Mouse (Mus musculus) macrophage (primary cell): ENCODE results near the gene Vmp1. TPM values are rescaled to one million over a fixed set of nuclear protein-coding genes. Genes with fewer than 3 reads are reported as not detected.

Experiments
- H3K27ac ChIP-seq: fragments of 350-480 bp; formaldehyde crosslinking; 2 replicates; pipeline ENCODE4 v1.9.0; 2021
- H3K36me3 ChIP-seq: fragments of 350-480 bp; formaldehyde crosslinking; 2 replicates; pipeline ENCODE4 v1.9.0; 2021; ENCODE audit errors: inconsistent target
- H3K4me3 ChIP-seq: fragments of 350-480 bp; formaldehyde crosslinking; 2 replicates; pipeline ENCODE4 v1.9.0; 2021; ENCODE audit errors: inconsistent target
- H3K79me2 ChIP-seq: fragments of 350-480 bp; formaldehyde crosslinking; 2 replicates; pipeline ENCODE4 v1.9.0; 2021; ENCODE audit errors: inconsistent target
- WGBS: methylation state at CpG from one replicate; pipeline ENCODE4 v1.1.7; 2026; ENCODE audit warnings: inconsistent platforms; ENCODE audit not compliant: missing documents; 5-methylcytosine and 5-hydroxymethylcytosine counted together
- polyA plus RNA-seq: library from polyadenylated mRNA; stranded (reverse); fragments of 250-400 nt; gene quantifications from 3 replicates; pipeline ENCODE4 v1.2.4, GENCODE M21; 2018; ENCODE audit warnings: inconsistent platforms

Gene Vmp1
- polyA plus RNA-seq, 1 experiment from 2014 or later: 100 TPM

GRCm38 (mm10) chr11:86585598-86585984 is 98.0 kb downstream of the Vmp1 start:
- Histone ChIP-seq H3K27ac (peak overlapping the region; percentile 99), H3K36me3 (no peaks in the 10 kb centered on the region), H3K79me2 (peaks cover 53% of the 10 kb centered on the region), H3K4me3 (peak overlapping the region; percentile 97)
- WGBS: 0% methylated on average over 2 of the region's 3 CpGs

GRCm38 (mm10) chr11:86584898-86585597 is 98.6 kb downstream of the Vmp1 start:
- 7% methylated on average over 6 of the region's 7 CpGs for WGBS
- H3K4me3 ChIP-seq: peak overlapping the region; percentile 97
- H3K27ac ChIP-seq: peak overlapping the region; percentile 99
- peaks cover 53% of the 10 kb centered on the region for H3K79me2 ChIP-seq
- no peaks in the 10 kb centered on the region for H3K36me3 ChIP-seq

- peak overlapping the region; percentile 99 for H3K27ac ChIP-seq
- peak overlapping the region; percentile 97 for H3K4me3 ChIP-seq
- no peaks in the 10 kb centered on the region for H3K36me3 ChIP-seq
- peaks cover 53% of the 10 kb centered on the region for H3K79me2 ChIP-seq
- WGBS: 16% methylated on average over 14 of the region's 14 CpGs
Observed at GRCm38 (mm10) chr11:86583990-86584897, 99.4 kb downstream of the Vmp1 start.

- WGBS: 72% methylated on average over 3 of the region's 3 CpGs
- H3K27ac ChIP-seq: peak overlapping the region; percentile 99
- H3K4me3 ChIP-seq: peak overlapping the region; percentile 97
Observed at GRCm38 (mm10) chr11:86583313-86583825, 100.3 kb downstream of the Vmp1 start.

GRCm38 (mm10) chr11:86582543-86583260 is 100.9 kb downstream of the Vmp1 start:
- 62% methylated on average over 7 of the region's 7 CpGs for WGBS
- Histone ChIP-seq H3K27ac (peak overlapping the region; percentile 99), H3K36me3 (no peaks in the 10 kb centered on the region), H3K79me2 (peaks cover 42% of the 10 kb centered on the region), H3K4me3 (peak overlapping the region; percentile 97)

More at GRCm38 (mm10) chr11:86583313-86583825, 100.3 kb downstream of the Vmp1 start:
- Histone ChIP-seq H3K79me2 (peaks cover 47% of the 10 kb centered on the region), H3K36me3 (no peaks in the 10 kb centered on the region)

- peak overlapping the region; percentile 97; the same call in 1 of the 2 replicates for H3K4me3 ChIP-seq
- 53% methylated on average over 12 of the region's 12 CpGs for WGBS
Observed at GRCm38 (mm10) chr11:86581943-86582542, 101.6 kb downstream of the Vmp1 start.

GRCm38 (mm10) chr11:86581250-86581753 is 102.3 kb downstream of the Vmp1 start:
- H3K36me3 ChIP-seq: no peaks in the 10 kb centered on the region
- H3K27ac ChIP-seq: peak overlapping the region; percentile 99
- H3K79me2 ChIP-seq: peaks cover 39% of the 10 kb centered on the region
- H3K4me3 ChIP-seq: peak overlapping the region; percentile 6; the same call in 1 of the 2 replicates
- 3% methylated on average over 11 of the region's 11 CpGs for WGBS

More at GRCm38 (mm10) chr11:86581943-86582542, 101.6 kb downstream of the Vmp1 start:
- H3K27ac ChIP-seq: peak overlapping the region; percentile 99
- H3K36me3 ChIP-seq: no peaks in the 10 kb centered on the region
- H3K79me2 ChIP-seq: peaks cover 42% of the 10 kb centered on the region

GRCm38 (mm10) chr11:86580319-86581113 is 103.1 kb downstream of the Vmp1 start:
- Histone ChIP-seq H3K79me2 (peaks cover 31% of the 10 kb centered on the region), H3K36me3 (no peaks in the 10 kb centered on the region), H3K27ac (peak overlapping the region; percentile 99), H3K4me3 (no peak overlapping the region)
- 72% methylated on average over 9 of the region's 9 CpGs for WGBS

- H3K4me3 ChIP-seq: no peak overlapping the region
- WGBS: 76% methylated on average over 10 of the region's 10 CpGs
- H3K36me3 ChIP-seq: no peaks in the 10 kb centered on the region
- H3K79me2 ChIP-seq: peaks cover 24% of the 10 kb centered on the region
- H3K27ac ChIP-seq: peak overlapping the region; percentile 99
Observed at GRCm38 (mm10) chr11:86579731-86580318, 103.8 kb downstream of the Vmp1 start.

- Histone ChIP-seq H3K36me3 (no peaks in the 10 kb centered on the region), H3K79me2 (peaks cover 17% of the 10 kb centered on the region), H3K27ac (peak overlapping the region; percentile 99), H3K4me3 (no peak overlapping the region)
- WGBS: 56% methylated on average over 21 of the region's 25 CpGs
Observed at GRCm38 (mm10) chr11:86578809-86579730, 104.6 kb downstream of the Vmp1 start.

GRCm38 (mm10) chr11:86578106-86578808 is 105.4 kb downstream of the Vmp1 start:
- WGBS: 79% methylated on average over 5 of the region's 6 CpGs
- Histone ChIP-seq H3K4me3 (no peak overlapping the region), H3K36me3 (no peaks in the 10 kb centered on the region), H3K27ac (peak overlapping the region; percentile 99), H3K79me2 (peaks cover 9% of the 10 kb centered on the region)
